Mouse (Mus musculus) left cerebral cortex, postnatal 4 days (tissue): ENCODE measurements at regions not wholly inside any gene's neighbourhood (a gene's known extent, or its start where the extent isn't known, plus 50 kb on each side); places are given as distances from the start of the nearest gene placed in this dataset.
A peak's percentile ranks its signal among the peaks of the same experiment; 100 is the strongest.

Experiments used
- DNase-seq: peaks from one replicate; pipeline ENCODE4 v3.0.0-alpha.2; 2022
- intact Hi-C: fragments of 180-260 bp; cut with DNase I; formaldehyde crosslinking; loops from one replicate; pipeline ENCODE4 v1.15.1; 2025

DNA sequence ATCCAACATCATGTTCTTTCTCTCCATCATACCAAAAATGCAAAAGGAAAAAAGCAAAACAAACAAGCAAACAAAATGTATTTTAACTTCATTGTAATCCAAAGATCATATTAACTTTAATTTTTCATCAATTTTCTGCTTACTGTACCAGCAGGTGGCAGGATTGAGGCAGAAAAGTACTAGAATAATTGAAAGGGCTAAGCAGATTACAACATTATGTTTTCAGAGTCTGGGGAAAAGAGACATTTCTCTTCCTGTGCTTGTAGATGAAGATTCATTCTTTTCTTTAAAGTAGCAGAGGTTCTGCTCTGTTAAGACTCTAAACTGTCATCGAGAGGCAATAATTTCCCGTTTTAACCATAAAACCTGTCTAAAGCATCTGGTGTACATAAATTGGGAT is 394.7 kb upstream of the Slitrk6 start:
- intact Hi-C loops, result loop anchor here (2.0 kb wide), 1 partner anchor 523 kb away; no protein-coding TSS in a partner anchor
- DNase-seq, result peak; percentile 38

- DNase-seq, result no peak
- intact Hi-C loops, result no loop called here
These were observed 361.7 kb upstream of the Slitrk6 start for GRCm38 (mm10) chr14:111116600-111116999.

DNA sequence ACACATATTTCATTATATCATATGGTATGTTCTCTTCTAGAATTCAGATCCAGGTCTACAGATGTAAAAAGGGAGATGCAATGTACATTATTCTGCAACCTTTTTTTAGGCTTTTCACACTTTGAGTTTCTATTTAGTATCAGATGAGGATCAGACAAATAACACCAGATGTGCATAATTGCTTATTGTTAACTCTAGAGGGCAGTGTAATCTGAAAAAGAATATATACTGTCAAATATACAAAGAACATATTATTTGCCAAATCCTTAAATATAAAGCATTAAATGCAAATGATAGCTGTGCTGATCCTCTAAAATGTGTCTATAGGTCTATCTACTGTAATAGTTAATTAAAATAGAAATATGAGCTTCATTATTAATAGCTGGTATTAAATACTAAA is 348.6 kb upstream of the Slitrk6 start:
- DNase-seq, result no peak
- intact Hi-C loops, result no loop called here

DNA sequence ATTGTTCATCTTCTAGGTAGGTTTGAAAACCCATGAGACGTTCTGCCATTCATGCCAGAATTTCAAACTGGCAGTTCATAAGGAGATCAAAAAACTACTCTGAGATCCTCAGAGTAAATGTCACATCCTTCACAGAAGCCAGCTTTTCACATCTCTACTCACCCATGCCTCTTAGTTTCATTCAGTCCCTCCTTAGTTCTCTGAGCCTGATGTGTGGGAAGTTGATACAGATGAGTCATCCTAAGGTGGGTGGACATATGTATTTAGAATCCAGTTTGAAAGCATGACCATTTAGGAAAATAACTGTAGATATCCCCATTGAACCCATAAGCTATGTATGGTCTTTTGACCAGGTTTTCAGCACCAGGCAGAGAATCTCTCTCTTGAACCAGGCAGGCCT is 345.3 kb upstream of the Slitrk6 start:
- intact Hi-C loops, result no loop called here
- DNase-seq, result no peak

- DNase-seq, result no peak
- intact Hi-C loops, result no loop called here
These were observed 341.3 kb upstream of the Slitrk6 start for GRCm38 (mm10) chr14:111096229-111096628.

DNA sequence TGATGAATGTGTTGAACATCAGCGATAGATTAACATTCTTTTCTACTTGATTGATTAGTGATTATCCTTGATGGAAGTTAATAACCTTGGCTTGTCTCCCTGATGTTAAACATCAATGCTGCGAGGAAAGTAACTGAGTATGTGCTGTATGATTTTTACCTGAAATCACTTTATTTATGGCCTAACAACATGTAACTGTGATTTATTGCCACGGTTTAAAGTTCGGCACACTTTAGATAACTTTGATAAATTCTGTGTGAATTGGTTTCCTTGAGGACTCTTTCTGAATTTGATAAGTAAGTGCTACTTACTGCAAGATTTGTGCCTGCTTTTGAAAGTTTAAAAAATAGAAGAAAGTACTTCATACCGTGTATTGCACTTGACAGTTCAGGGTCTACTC is 319.6 kb upstream of the Slitrk6 start:
- DNase-seq, result no peak
- intact Hi-C loops, result no loop called here

GRCm38 (mm10) chr14:111073529-111073928 is 318.6 kb upstream of the Slitrk6 start:
- intact Hi-C loops, result no loop called here
- DNase-seq, result peak; percentile 64
